Mouse (Mus musculus) MEL-GATA-1-ER (cell line): ENCODE data around the gene Olfr1410.
A peak's percentile ranks its signal among the peaks of the same experiment; 100 is the strongest.

Experiments used
- DNase-seq: peaks from one replicate; pipeline ENCODE4 v3.0.0-alpha.2; 2012; ENCODE audit warnings: low read depth; ENCODE audit errors: extremely low read depth

Gene Olfr1410

DNA sequence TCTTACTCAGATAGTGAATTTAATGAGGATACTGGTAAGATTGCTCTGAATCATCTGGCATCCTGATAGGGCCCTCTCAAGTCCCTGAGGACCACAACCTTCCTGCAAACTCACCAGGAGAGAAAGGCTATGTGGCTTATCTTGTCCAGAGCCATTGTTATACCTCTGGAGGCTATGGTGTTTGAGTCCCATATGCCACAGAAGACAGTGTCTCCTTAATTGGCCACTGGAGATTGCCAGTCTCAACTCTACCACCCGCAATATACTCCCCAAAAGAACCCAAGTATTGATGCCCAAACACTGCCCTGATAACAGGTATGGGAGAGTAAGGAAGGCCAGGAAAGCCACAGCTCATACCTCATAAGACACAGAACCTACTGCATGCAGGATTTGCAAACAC lies at the start of gene Olfr1410:
Gene Olfr1410, plus strand, starts transcription at position 301 of the 400 bp plus-strand sequence.
- DNase-seq = no peak

DNA sequence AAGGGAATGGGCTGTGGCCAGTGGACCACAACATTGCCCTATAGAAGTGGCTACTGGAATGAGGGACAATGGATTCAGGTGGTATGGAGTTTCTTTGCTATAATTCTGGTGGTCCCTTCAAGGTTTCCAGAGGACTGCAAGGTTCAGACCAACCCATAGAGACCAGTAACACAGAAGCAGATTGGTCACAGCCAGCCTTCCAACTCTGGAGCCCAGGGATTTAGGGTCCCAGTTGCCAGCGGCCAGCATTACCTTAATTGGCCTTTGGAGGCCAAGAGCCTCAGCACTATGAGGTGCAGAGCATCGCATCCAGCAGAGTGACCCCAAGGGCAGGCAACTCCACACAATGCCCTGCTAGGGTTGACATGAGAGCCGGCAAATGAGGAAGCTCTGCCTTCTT lies 34.6 kb upstream of the Olfr1410 start, which contains the start of gene Olfr1413:
Gene Olfr1413, plus strand, starts transcription at position 301 of the 400 bp plus-strand sequence.
- no peak for DNase-seq

DNA sequence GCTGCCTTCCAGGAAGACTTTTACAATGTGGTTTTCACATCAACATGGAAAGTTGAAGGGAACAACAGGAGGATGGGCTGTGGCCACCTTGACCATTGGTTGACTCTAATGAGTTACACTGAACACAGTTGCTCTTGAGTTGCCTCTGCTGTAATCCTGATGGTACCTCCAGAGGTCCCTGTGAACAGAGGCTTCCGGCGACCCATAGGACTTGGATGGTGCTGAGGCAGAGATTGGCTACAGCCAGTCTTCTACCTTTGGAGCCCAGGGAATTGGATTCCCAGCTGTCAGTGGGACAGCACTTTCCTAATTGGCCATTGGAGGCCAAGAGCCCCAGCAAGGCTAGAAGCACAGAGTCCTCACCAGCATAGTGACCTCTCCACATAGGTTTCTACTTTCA lies 20.1 kb upstream of the Olfr1410 start, which contains the start of gene Olfr1412:
Gene Olfr1412, plus strand, starts transcription at position 301 of the 400 bp plus-strand sequence.
- no peak for DNase-seq

DNA sequence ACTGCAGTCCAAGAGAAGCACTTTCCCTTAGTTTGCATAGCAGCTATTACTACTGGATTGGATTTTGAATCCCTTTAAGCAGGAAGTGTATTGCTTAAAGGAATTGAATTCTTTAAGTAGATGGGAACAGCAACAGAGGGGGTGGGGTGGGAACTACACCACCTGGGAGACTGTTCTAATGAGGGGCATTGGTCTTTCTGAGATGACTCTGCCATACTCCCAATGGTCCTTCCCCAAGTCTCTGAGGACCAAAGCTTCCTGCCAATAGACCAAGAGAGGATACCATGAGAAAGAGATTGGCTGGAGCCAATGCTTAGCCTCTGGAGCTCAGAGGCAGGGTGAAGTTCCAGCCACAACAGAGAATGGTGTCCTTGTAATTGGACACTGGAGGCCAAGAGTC lies 11.5 kb upstream of the Olfr1410 start, which contains the start of gene Olfr1411:
Gene Olfr1411, plus strand, starts transcription at position 301 of the 400 bp plus-strand sequence.
- DNase-seq = no peak

DNA sequence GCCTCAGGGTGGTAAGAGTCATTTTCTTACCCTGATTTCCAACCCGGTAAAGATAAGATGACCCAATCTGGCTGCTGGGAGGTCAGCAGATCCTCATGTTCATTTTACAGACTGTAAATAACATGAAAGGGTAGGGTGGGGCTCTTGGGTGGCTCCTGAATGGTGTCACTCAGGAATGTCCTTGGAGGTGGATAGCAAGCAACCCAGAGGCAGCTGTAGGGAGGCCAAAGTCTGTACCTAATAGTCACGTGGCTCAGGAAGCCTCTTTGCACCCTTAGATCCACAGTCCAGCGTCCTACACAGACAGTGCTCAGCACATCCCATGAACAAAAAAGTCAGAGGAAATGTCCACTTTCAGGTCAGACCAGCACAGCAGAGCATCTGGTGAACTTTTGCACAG lies 9.6 kb upstream of the Olfr1410 start:
- DNase-seq = no peak

DNA sequence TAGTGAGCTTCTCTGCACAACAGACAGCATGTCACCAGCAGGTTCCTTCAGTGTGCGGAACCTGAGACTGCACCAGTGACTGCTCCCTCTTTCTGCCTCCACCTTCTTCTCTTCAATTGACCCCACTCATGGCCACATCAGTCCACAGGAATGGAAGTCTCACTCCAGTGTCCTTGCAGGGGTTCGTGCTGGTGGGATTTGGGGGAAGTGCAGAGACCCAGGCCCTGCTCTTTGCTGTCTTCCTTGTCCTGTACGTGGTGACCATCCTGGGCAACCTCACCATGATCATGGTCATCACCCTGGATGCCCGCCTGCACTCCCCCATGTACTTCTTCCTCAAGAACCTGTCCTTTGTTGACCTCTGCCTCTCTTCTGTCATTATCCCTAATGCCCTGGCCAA lies 2.1 kb downstream of the Olfr1410 start:
- no peak for DNase-seq

DNA sequence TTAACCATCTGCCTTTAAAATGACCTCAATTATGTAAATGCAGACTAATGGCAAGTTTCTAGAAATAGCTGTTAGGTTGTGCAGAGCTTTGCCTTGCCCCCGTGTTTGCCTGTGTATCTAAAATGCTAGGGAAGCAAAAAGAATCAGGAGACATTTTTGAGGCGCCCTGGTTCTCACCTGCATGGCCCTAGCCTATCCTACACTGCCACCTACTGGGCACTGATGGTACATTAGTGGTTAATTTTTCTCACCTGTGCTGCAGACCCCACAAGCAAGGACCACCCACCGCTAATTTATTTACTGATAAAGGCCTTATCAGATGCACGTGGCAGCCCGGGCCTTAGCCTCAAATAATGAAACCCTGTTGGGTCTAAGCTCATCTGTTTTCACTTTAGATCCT lies 5.4 kb downstream of the Olfr1410 start:
- peak; percentile 26 for DNase-seq

DNA sequence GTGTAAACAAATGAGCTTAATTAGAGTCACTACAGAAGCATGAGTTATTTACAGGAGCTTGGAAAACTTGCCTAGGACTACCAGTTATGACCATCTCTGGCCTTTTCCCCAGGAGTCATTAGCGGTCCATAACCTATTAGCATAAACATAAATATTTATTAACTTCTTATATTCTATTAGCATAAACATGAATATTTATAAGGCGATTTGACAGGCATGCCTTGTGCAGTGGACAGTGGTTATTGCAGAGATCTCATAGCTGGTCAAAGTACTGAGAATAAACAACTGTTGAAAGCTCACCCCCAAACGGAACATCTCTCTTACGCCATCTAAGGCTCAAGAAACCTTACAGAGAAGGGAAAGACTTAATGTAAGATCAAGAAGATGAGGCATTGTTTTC lies 7.6 kb downstream of the Olfr1410 start:
- no peak for DNase-seq

DNA sequence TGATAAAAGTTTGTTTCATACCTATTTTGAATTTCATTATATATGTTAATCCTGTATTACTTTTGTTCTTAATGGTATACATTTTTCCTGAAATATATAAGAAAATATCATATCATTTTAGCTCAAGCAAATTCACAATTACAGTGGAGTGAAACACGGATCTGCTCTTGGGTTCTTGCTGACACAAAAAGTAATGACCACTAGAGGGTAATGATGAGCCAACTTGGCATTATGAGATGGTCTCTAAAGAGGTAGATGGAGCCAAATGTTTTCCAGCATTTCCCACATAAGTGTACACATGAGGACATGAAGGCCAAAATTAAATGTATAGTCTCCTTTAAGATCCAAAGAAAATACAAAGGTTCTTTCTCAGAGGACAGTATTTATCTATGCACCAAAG lies 8.9 kb downstream of the Olfr1410 start:
- peak; percentile 22 for DNase-seq

DNA sequence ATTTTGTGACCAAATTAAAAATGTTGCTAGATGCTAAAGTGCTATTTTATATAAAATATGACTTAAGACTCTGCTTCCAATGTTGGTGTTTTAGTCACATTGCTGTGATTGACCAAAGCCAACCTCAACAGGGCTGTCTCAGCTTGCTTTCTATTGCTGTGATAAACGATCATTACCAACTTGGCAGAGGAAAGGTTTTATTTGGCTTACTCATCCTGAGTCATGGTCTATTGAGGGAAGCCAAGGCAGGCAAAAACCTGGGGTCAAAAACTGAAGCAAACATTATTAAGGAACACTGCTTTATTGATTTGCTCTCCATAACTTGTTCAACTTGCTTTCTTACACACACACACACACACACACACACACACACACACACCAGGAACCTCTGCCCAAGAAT lies 10.5 kb downstream of the Olfr1410 start:
- DNase-seq = no peak

DNA sequence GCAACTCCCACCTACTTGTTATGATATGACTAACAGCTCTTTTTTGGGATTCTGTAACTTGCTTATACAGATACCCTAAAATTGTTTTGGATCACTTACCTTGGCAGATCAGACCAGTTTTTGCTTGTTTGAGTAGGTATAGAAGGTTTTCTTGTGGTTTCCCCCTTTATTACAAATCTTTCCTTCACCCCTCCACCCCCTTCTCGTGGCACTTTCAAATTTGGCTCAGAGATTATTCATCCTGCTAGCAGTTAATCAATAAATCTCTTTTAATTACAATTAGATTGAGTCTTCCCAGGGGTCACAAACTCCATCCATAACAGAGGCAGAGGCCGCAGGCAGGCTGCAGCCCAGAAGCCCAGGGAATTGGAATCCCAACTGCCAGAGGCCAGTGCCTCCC lies 11.9 kb downstream of the Olfr1410 start, which contains the start of gene Olfr12:
Gene Olfr12, plus strand, starts transcription at position 301 of the 400 bp plus-strand sequence.
- no peak for DNase-seq

DNA sequence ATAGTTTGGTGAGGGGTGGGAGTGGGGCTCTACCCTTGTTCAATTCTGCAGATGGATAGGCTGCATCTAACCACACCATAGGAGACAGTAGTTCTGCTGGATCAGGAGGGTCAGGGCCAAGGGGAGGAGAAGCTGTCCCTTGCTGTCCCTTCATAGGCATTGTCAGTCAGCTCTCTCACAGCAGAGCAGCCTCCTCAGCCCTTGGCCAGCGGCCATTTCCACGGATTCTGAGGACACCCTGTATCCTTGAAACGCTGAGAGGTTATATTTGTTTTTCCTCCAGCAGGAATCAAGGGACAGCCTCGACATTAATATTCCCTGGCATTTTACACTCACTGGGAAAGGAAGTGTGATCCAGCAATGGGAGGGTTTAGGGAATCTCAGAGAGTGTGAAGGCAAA lies 12.8 kb downstream of the Olfr1410 start:
- no peak for DNase-seq

DNA sequence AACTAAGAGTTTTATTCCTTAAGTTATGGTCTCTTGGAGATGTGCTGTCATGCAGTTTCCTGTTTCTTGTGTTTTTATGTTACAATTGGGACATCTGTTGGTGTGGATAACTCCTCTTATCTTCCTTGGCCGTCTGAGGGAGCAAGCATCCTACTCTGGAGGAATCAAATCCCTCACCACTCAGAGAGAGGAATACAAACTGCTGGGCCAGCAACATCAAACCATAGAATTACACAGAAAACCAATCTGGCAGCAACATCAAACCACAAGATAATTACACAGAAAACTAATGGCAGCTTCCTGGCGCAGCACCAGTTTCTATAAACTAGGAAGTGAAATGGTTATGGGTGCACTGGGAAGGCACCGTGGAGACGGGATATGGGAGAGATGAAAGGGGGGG lies 22.6 kb downstream of the Olfr1410 start:
- DNase-seq = peak; percentile 67

DNA sequence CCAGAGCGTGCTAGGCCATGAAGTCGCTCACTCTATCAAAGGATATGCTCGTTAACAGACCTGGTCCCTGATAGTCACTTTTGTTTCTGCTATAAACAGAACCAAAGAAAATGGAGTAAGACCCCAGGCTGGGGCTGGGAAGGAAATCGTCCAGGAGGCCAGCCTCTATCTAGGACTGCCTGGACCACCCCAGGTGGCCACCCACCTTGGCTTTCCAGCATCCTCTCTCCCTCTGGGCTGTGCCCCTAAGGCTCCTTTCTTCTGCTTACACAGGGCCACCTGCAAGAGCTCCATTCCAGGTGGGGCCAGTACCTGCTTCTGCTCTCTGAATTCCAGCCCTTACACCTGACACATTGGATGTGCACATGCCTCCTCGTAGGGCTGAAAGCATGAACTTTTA lies 26.6 kb downstream of the Olfr1410 start:
- DNase-seq = no peak

DNA sequence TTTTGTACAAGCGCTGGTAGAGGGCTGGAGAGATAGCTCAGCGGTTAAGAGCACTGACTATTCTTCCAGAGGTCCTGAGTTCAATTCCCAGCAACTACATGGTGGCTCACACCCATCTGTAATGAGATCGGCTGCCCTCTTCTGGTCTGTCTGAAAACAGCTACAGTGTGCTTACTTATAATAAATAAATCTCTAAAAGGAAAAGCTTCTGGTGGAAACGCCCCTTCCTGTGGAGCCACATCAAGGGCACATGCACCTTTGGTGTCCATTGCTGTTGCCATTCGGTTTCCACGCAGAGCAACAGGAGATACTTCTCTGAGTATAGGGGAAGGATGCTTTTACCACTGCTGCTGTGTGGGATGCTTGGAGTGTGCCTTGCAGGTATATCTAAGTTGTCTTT lies 27.4 kb downstream of the Olfr1410 start:
- DNase-seq = no peak

DNA sequence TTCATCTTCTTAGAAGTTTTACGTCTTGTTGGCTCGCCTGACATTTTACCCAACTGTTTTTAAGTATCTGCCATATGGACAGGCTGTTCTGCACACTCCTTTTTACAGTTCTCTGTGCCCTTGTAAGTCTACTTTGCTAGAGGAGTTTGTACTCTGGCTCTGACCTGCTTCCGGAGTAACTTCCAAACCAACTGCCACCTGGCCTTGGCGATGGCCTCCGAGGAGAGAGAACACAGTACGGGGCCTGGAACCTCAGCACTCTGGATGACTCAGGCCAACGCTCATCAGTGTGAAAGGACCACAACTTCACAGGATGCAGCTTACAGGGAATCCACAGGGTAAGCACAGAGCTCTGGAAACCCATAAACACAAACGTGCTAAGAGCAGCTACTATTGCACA lies 28.1 kb downstream of the Olfr1410 start:
- DNase-seq = no peak

DNA sequence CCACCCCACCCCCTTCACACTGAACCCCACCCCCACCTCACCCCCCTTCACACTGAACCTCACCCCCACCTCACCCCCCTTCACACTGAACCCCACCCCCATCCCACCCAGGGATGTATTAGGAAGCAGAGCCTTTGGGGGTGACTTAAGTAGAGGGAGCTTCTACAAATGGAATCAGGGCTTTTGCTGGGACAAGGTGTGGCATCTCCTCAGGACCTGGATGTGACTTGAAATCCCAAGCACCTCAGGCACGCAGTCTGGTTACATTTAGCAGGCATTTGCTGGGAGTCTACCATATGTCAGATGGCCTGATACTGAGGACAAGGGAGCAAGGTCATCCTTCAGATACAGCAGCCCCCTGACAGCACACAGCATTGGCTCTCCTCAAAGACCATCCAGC lies 29.0 kb downstream of the Olfr1410 start:
- no peak for DNase-seq

DNA sequence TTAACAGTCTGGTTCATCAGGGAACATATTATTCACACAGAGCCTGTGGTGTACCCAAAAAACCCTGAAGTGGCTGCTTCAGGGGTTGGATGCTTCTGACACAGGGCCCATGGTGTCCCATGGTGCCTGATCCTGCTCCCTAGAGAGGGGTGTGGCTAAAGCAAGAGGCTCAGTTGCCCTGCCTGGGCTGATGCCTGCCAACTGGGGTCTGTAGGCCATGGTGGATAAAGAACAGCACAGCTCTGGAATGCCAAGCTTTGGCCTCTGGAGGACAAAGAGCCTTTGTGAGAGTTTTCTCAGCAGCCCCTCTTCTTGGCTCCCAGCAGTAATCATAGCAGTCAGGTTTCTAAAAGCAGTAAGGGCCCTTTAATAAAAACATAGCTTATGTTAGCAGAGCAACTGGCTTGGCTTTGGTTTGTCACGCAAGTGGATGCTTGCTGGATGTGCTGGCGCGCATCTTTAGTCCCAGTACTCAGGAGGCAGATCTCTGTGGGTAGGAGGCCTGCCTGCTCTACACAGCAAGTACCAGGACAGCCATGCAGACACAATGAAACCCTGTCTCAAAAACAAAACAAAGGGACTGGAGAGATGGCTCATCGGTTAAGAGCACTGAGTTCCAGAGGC lies 29.5 kb downstream of the Olfr1410 start:
- no peak for DNase-seq

DNA sequence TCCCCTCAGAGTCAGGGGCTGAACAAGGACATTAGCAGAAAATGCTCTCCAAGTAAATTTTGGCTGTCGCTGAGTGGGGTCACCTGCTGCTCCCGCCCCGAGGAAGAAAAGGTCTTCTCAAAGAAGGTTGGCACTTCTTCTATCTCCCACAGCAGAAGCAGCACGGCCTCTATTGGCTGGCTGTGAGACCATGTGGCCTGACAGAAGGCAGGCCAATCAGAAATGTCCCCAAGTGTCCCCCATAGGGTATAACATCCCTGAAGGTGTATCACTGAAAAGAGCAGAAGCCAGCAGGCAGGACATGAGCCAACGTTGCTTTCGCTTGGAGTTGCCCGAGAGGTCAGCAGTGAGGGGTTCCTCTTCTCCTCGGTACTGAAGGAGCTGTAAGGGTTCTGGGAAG lies 30.4 kb downstream of the Olfr1410 start:
- no peak for DNase-seq

DNA sequence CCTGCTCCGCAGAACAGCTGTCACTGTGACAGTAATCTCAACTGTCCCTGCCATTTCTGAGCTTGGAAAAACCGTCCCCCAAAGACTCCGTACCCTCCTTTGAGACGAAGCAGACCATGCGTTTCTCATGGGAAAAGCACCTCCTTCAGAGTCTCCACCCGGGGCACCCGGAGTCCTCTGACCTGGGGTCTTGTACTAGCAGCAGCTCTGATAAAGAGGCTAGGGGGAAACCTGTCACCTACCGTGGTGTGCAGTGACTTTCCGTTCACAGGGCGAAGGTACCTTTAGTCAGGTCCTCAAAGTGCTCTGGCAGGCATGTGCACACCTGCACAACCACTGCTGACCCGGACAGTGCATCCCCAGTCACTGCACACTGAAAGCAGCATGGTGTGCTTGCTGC lies 31.1 kb downstream of the Olfr1410 start:
- DNase-seq = no peak

DNA sequence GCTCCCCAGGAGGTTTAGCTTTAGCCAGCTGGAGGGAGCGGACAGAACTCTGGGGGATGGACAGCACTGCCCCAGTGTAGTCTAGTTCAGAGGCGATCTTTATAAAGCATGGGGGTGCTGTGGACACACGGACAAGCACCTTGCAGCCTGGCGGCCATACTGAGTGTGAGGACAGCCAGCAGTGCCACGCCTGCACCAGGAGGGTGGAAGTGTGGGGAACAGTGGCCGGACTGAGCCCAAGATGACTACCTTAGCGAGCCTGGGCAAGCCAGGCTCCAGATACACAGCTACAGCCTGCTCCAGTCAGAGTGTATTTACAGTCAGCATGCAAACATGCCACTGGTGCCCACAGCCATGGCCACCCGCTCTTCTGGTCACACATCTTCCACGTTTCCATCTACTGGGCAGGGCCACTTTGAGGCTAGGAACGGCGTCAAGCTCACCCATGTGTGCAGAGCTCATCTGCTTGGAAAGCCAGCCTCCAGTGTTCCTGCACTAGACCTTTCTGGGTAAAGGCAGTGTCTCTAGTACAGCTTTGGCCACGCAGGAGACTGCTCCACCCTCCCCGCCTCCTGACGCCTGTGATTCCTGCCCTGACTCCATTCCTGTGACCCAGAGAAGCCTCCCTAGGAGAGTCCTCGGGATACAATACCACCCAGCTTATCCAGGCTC lies 32.1 kb downstream of the Olfr1410 start:
- DNase-seq = no peak

DNA sequence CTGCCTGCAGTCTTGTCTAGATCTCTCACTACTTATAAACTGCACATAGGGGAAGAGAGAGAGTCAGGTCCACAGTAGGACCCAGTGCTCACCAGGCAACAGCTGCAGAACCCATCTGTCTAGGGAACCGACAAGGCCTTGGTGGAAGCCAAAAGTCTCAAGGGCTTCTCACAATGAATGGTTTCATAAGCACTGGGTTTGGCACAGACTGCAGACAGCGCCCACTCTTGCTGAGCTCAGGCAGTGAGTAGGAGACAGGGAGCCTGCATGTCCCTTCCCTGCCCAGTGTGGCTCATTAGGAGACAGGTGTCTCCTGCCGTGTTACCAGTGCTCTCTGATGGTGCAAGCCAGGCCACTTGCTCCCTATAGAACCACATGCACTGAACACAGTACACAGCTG lies 32.6 kb downstream of the Olfr1410 start:
- no peak for DNase-seq

DNA sequence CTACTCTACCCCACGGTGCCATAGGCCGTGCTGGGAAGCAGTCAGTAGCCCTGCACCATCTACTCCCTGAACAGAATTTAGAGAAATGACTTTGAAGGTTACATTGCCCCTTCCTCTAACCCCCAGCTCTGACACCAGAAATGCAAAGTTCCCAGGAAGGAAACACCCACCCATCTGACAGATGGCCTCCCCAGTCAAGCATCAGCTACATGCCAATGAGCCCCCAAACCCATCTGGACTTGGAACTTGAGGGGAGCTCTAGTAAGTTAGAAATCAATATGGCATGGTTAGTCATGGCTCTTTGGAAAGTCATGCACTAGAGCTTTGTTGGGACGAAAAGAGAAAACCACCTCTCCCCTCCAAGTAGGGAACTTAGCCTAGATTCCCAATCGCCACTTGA lies 33.2 kb downstream of the Olfr1410 start:
- no peak for DNase-seq
